Mouse (Mus musculus) lung, postnatal 4 days (tissue): ENCODE results near the gene Rtf1.
"Not testable (repeated sequence)": the region's sequence is repeated elsewhere in the genome, so short reads cannot be mapped to it uniquely, and the experiment has no call there.

Source experiments
- DNase-seq, 2 experiments: peaks; one replicate each; pipeline ENCODE4 v3.0.0; 2021

Rtf1 gene

GRCm38 (mm10) chr2:119674525-119675214 is at the start of gene Rtf1:
Gene Rtf1 (plus strand): TSS chr2:119675068.
- DNase-seq = peak; percentile 97 to 98

- DNase-seq = no peak
Observed at GRCm38 (mm10) chr2:119636781-119637180, 38.1 kb upstream of the Rtf1 start.

GRCm38 (mm10) chr2:119641214-119641912 is 33.5 kb upstream of the Rtf1 start:
- no peak for DNase-seq

- no peak for DNase-seq
Observed at GRCm38 (mm10) chr2:119644254-119644653, 30.6 kb upstream of the Rtf1 start.

GRCm38 (mm10) chr2:119662220-119663182 is 12.4 kb upstream of the Rtf1 start, which contains the start of gene Ndufaf1:
Gene Ndufaf1 (minus strand): TSS chr2:119662827.
- DNase-seq = peak; percentile 82 to 88

- DNase-seq = not testable (repeated sequence)
Observed at GRCm38 (mm10) chr2:119665744-119666143, 9.1 kb upstream of the Rtf1 start.

- DNase-seq = peak in 1 of 2 experiments; percentile 9
Observed at GRCm38 (mm10) chr2:119669010-119669409, 5.9 kb upstream of the Rtf1 start.

- no peak for DNase-seq
Observed at GRCm38 (mm10) chr2:119675215-119675784, 432 bp downstream of the Rtf1 start.

- DNase-seq = no peak
Observed at GRCm38 (mm10) chr2:119675831-119676230, 963 bp downstream of the Rtf1 start.

- no peak for DNase-seq
Observed at GRCm38 (mm10) chr2:119683706-119684105, 8.8 kb downstream of the Rtf1 start.

GRCm38 (mm10) chr2:119692003-119692701 is 17.3 kb downstream of the Rtf1 start:
- peak; percentile 62 to 74 for DNase-seq

- no peak for DNase-seq
Observed at GRCm38 (mm10) chr2:119694826-119695225, 20.0 kb downstream of the Rtf1 start.

- DNase-seq = no peak
Observed at GRCm38 (mm10) chr2:119696111-119696510, 21.2 kb downstream of the Rtf1 start.

GRCm38 (mm10) chr2:119698472-119698871 is 23.6 kb downstream of the Rtf1 start:
- DNase-seq = no peak

- DNase-seq = no peak
Observed at GRCm38 (mm10) chr2:119699962-119700361, 25.1 kb downstream of the Rtf1 start.

GRCm38 (mm10) chr2:119703171-119703570 is 28.3 kb downstream of the Rtf1 start:
- no peak for DNase-seq

- DNase-seq = no peak
Observed at GRCm38 (mm10) chr2:119707676-119708075, 32.8 kb downstream of the Rtf1 start.

GRCm38 (mm10) chr2:119710011-119710410 is 35.1 kb downstream of the Rtf1 start:
- DNase-seq = no peak

- not testable (repeated sequence) for DNase-seq
Observed at GRCm38 (mm10) chr2:119715868-119716267, 41.0 kb downstream of the Rtf1 start.

- DNase-seq = no peak
Observed at GRCm38 (mm10) chr2:119721070-119721469, 46.2 kb downstream of the Rtf1 start.

- no peak for DNase-seq
Observed at GRCm38 (mm10) chr2:119727762-119728416, 53.0 kb downstream of the Rtf1 start.
